Mouse (Mus musculus): ENCODE data around the gene Sec1.

Sec1 gene
- long read RNA-seq, experiment 1, partial matches to known transcripts, result 0 of 2 reads
- long read RNA-seq, experiment 1, other reads (novel, unspliced or antisense), result 2 of 2 reads
- long read RNA-seq, experiment 2, result 0 reads

- intact Hi-C loops (cut with DNase I), result no loop called here
Measured at GRCm38 (mm10) chr7:45693921-45694591, at the start of gene Sec1. Gene Sec1 (minus strand): TSS chr7:45694402.

- intact Hi-C loops (cut with DNase I), result no loop called here
Measured at GRCm38 (mm10) chr7:45742338-45742737, 48.1 kb upstream of the Sec1 start.

- intact Hi-C loops (cut with DNase I), result no loop called here
Measured at GRCm38 (mm10) chr7:45741777-45742176, 47.6 kb upstream of the Sec1 start.

- intact Hi-C loops (cut with DNase I), result no loop called here
Measured at GRCm38 (mm10) chr7:45741308-45741707, 47.1 kb upstream of the Sec1 start.

GRCm38 (mm10) chr7:45739820-45740219 lies 45.6 kb upstream of the Sec1 start:
- intact Hi-C loops (cut with DNase I), result loop anchor here (1.0 to 5.0 kb wide), 3 partner anchors 61 to 267 kb away; no protein-coding TSS in a partner anchor

- intact Hi-C loops (cut with DNase I), result loop anchor here (1.0 to 5.0 kb wide), 3 partner anchors 62 to 268 kb away; no protein-coding TSS in a partner anchor
Measured at GRCm38 (mm10) chr7:45739162-45739763, 45.1 kb upstream of the Sec1 start.

- intact Hi-C loops (cut with DNase I), result no loop called here
Measured at GRCm38 (mm10) chr7:45733477-45733876, 39.3 kb upstream of the Sec1 start.

- intact Hi-C loops (cut with DNase I), result no loop called here
Measured at GRCm38 (mm10) chr7:45730727-45731431, 36.7 kb upstream of the Sec1 start.

- intact Hi-C loops (cut with DNase I), result no loop called here
Measured at GRCm38 (mm10) chr7:45727625-45728024, 33.4 kb upstream of the Sec1 start.

GRCm38 (mm10) chr7:45726419-45726818 lies 32.2 kb upstream of the Sec1 start:
- intact Hi-C loops (cut with DNase I), result no loop called here

GRCm38 (mm10) chr7:45725713-45726112 lies 31.5 kb upstream of the Sec1 start, which contains the start of gene Spaca4:
Gene Spaca4 (minus strand): TSS chr7:45725813.
- intact Hi-C loops (cut with DNase I), result no loop called here

GRCm38 (mm10) chr7:45725151-45725550 lies 30.9 kb upstream of the Sec1 start:
- intact Hi-C loops (cut with DNase I), result no loop called here

- intact Hi-C loops (cut with DNase I), result no loop called here
Measured at GRCm38 (mm10) chr7:45723781-45724180, 29.6 kb upstream of the Sec1 start.

GRCm38 (mm10) chr7:45723301-45723700 lies 29.1 kb upstream of the Sec1 start:
- intact Hi-C loops (cut with DNase I), result no loop called here

- intact Hi-C loops (cut with DNase I), result no loop called here
Measured at GRCm38 (mm10) chr7:45722348-45722713, 28.1 kb upstream of the Sec1 start.

GRCm38 (mm10) chr7:45721642-45722347 lies 27.6 kb upstream of the Sec1 start:
- intact Hi-C loops (cut with DNase I), result no loop called here

- intact Hi-C loops (cut with DNase I), result no loop called here
Measured at GRCm38 (mm10) chr7:45721234-45721571, 27.0 kb upstream of the Sec1 start.

- intact Hi-C loops (cut with DNase I), result no loop called here
Measured at GRCm38 (mm10) chr7:45720413-45721233, 26.4 kb upstream of the Sec1 start, which contains the start of gene Fam83e. Gene Fam83e (plus strand): TSS chr7:45721212.

- intact Hi-C loops (cut with DNase I), result no loop called here
Measured at GRCm38 (mm10) chr7:45719738-45720412, 25.7 kb upstream of the Sec1 start.

GRCm38 (mm10) chr7:45719180-45719579 lies 25.0 kb upstream of the Sec1 start:
- intact Hi-C loops (cut with DNase I), result no loop called here
